Mouse (Mus musculus) CH12.LX (cell line): Measurements from ENCODE around the gene Eml1. TPM values are rescaled to one million over a fixed set of nuclear protein-coding genes. Genes with fewer than 3 reads are reported as not detected.

Experiments
- DNase-seq: peaks from one replicate; pipeline ENCODE4 v3.0.0-alpha.2; 2013; ENCODE audit errors: extremely low read depth
- H3K27ac ChIP-seq: 2 replicates; pipeline ENCODE4 v1.5.1; 2012; ENCODE audit warnings: low read depth, mild to moderate bottlenecking, control low read depth, moderate library complexity; ENCODE audit not compliant: insufficient read depth
- H3K27me3 ChIP-seq: replicated peaks from 2 replicates; pipeline ENCODE3; 2012; ENCODE audit warnings: inconsistent platforms
- H3K36me3 ChIP-seq, 2 experiments: replicated peaks in 1 of 2; 2 replicates each; pipeline versions ENCODE3 to v1.6.1; 2012; ENCODE audit warnings: inconsistent platforms in 1 of 2, low read length in 1 of 2, mild to moderate bottlenecking in 1 of 2, mixed read lengths in 1 of 2, moderate library complexity in 1 of 2; ENCODE audit not compliant: control insufficient read depth in 1 of 2, insufficient read depth in 1 of 2
- H3K4me1 ChIP-seq, 2 experiments: 2 replicates each; pipeline ENCODE4 v1.6.1; 2012; ENCODE audit warnings: inconsistent platforms in 1 of 2, moderate library complexity in 1 of 2; ENCODE audit not compliant: insufficient read depth in 2 of 2, control insufficient read depth in 1 of 2
- H3K4me2 ChIP-seq: 2 replicates; pipeline ENCODE4 v1.6.1; 2012; ENCODE audit warnings: low read depth, mild to moderate bottlenecking, control low read depth; ENCODE audit not compliant: poor library complexity, insufficient read depth, severe bottlenecking
- H3K4me3 ChIP-seq, 3 experiments: fragments of 150-350 bp in 1 of 3; sonication (generic) in 1 of 3; replicated peaks in 1 of 3; 2 replicates each; pipeline versions ENCODE3 to v1.5.1; 2011 to 2012; ENCODE audit warnings: low read depth in 2 of 3, low read length in 2 of 3, mild to moderate bottlenecking in 2 of 3, moderate library complexity in 2 of 3, control low read depth in 1 of 3, improper control_type of control experiment in 1 of 3, inconsistent platforms in 1 of 3, mixed read lengths in 1 of 3; ENCODE audit not compliant: poor library complexity in 1 of 3
- H3K79me2 ChIP-seq: replicated peaks from 2 replicates; pipeline ENCODE4 v1.6.1; 2012; ENCODE audit warnings: mild to moderate bottlenecking, moderate library complexity; ENCODE audit not compliant: control insufficient read depth, poor library complexity, insufficient read depth, severe bottlenecking; ENCODE audit errors: extremely low read depth
- H3K9ac ChIP-seq: 2 replicates; pipeline ENCODE4 v1.6.1; 2012; ENCODE audit warnings: low read depth, mild to moderate bottlenecking, control low read depth, moderate library complexity; ENCODE audit not compliant: insufficient read depth
- H3K9me3 ChIP-seq: replicated peaks from 2 replicates; pipeline ENCODE3; 2012; ENCODE audit warnings: low read length, inconsistent platforms, mixed read lengths
- E2F4 ChIP-seq: IDR thresholded peaks from 2 replicates; pipeline ENCODE4 v1.6.1; 2011; ENCODE audit warnings: low read depth, low read length, improper control_type of control experiment; ENCODE audit not compliant: insufficient replicate concordance
- EP300 ChIP-seq: IDR thresholded peaks from 2 replicates; pipeline ENCODE4 v1.6.1; 2011; ENCODE audit warnings: low read length, improper control_type of control experiment
- IRF4 ChIP-seq: IDR thresholded peaks from 2 replicates; pipeline ENCODE4 v1.6.1; 2014; ENCODE audit warnings: low read depth, mild to moderate bottlenecking, inconsistent platforms, low read length, improper control_type of control experiment
- JUN ChIP-seq: IDR thresholded peaks from 2 replicates; pipeline ENCODE4 v1.6.1; 2011; ENCODE audit warnings: low read depth, mild to moderate bottlenecking, low read length, improper control_type of control experiment, moderate library complexity; ENCODE audit not compliant: insufficient read depth
- JUND ChIP-seq: conservative IDR thresholded peaks from 2 replicates; pipeline ENCODE4 v1.6.1; 2011; ENCODE audit warnings: low read depth, low read length, improper control_type of control experiment
- MAZ ChIP-seq: IDR thresholded peaks from 2 replicates; pipeline ENCODE4 v1.6.1; 2012; ENCODE audit warnings: low read depth, mild to moderate bottlenecking, inconsistent platforms, low read length, improper control_type of control experiment, moderate library complexity
- MEF2A ChIP-seq: IDR thresholded peaks from 2 replicates; pipeline ENCODE4 v1.6.1; 2014; ENCODE audit warnings: low read depth, mild to moderate bottlenecking, inconsistent platforms, low read length, improper control_type of control experiment, borderline replicate concordance
- MXI1 ChIP-seq: IDR thresholded peaks from 2 replicates; pipeline ENCODE4 v1.6.1; 2011; ENCODE audit warnings: mild to moderate bottlenecking, low read depth, low read length, improper control_type of control experiment
- NRF1 ChIP-seq: IDR thresholded peaks from 2 replicates; pipeline ENCODE4 v1.6.1; 2014; ENCODE audit warnings: low read depth, mild to moderate bottlenecking, inconsistent platforms, low read length, improper control_type of control experiment, moderate library complexity
- POLR2AphosphoS2 ChIP-seq: IDR thresholded peaks from 2 replicates; pipeline ENCODE4 v1.6.1; 2011; ENCODE audit warnings: low read depth, low read length, improper control_type of control experiment
- RAD21 ChIP-seq: IDR thresholded peaks from 2 replicates; pipeline ENCODE4 v1.6.1; 2011; ENCODE audit warnings: low read depth, mild to moderate bottlenecking, low read length, improper control_type of control experiment, moderate library complexity
- RCOR1 ChIP-seq: conservative IDR thresholded peaks from 2 replicates; pipeline ENCODE4 v1.6.1; 2012; ENCODE audit warnings: low read depth, mild to moderate bottlenecking, inconsistent platforms, low read length, improper control_type of control experiment
- SIN3A ChIP-seq: IDR thresholded peaks from 2 replicates; pipeline ENCODE4 v1.6.1; 2012; ENCODE audit warnings: low read length, improper control_type of control experiment, inconsistent platforms
- USF1 ChIP-seq: IDR thresholded peaks from 2 replicates; pipeline ENCODE4 v1.6.1; 2014; ENCODE audit warnings: low read depth, mild to moderate bottlenecking, inconsistent platforms, low read length, improper control_type of control experiment
- USF2 ChIP-seq: conservative IDR thresholded peaks from 2 replicates; pipeline ENCODE4 v1.6.1; 2011; ENCODE audit warnings: low read depth, low read length, improper control_type of control experiment
- ZC3H11A ChIP-seq: IDR thresholded peaks from 2 replicates; pipeline ENCODE4 v1.6.1; 2012; ENCODE audit warnings: low read depth, mild to moderate bottlenecking, inconsistent platforms, low read length, improper control_type of control experiment
- ZKSCAN1 ChIP-seq: IDR thresholded peaks from 2 replicates; pipeline ENCODE4 v1.6.1; 2012; ENCODE audit warnings: low read depth, inconsistent platforms, low read length, improper control_type of control experiment, borderline replicate concordance
- ZNF384 ChIP-seq: IDR thresholded peaks from 2 replicates; pipeline ENCODE4 v1.6.1; 2012; ENCODE audit warnings: low read depth, low read length, improper control_type of control experiment, inconsistent platforms
- dilution Hi-C: fragments of 300-500 bp; cut with MboI; formaldehyde crosslinking; loops from 2 replicates; pipeline ENCODE4 v1.14.3; 2020; ENCODE audit warnings: low sequenced_read_pairs; ENCODE audit not compliant: extremely low pct_unique_long_range_greater_than_20kb, extremely low pct_ligation_motif_present
- in situ Hi-C: fragments of 300-500 bp; cut with MboI; formaldehyde crosslinking; loops from 3 replicates; pipeline ENCODE4 v1.14.3; 2019; ENCODE audit warnings: low sequenced_read_pairs, low pct_ligation_motif_present, low pct_unique_long_range_greater_than_20kb, mixed read lengths
- polyA plus RNA-seq: library from polyadenylated mRNA; unstranded; fragments of >175 nt; gene quantifications from 2 replicates; pipeline ENCODE4 v1.2.1, GENCODE M21; 2012; ENCODE audit warnings: low read depth; ENCODE audit not compliant: insufficient read length
- total RNA-seq, 2 experiments: library from RNA; depleted of rRNA; stranded (reverse); fragments of 300-350 nt in 1 of 2; fragments of >200 nt in 1 of 2; gene quantifications; 2 replicates each; pipeline ENCODE4 v1.2.3; 2012 to 2014

Eml1 gene
- total and polyA plus RNA-seq, 3 experiments, result not detected

- H3K4me2 ChIP-seq, result no peak overlapping the region
- in situ Hi-C loops, result no loop called here
- no peak for DNase-seq
- dilution Hi-C loops, result no loop called here
- H3K27me3 ChIP-seq, result peaks cover 87% of the 10 kb centered on the region
- peaks cover 2% of the 10 kb centered on the region for H3K9me3 ChIP-seq
- no peaks in the 10 kb centered on the region for H3K79me2 ChIP-seq
- H3K27ac ChIP-seq, result no peak overlapping the region
- TF ChIP-seq NRF1, result no peak
- TF ChIP-seq JUND, result no peak
- no peak for TF ChIP-seq RCOR1
- TF ChIP-seq MXI1, result no peak
- TF ChIP-seq JUN, result no peak
- TF ChIP-seq RAD21, result no peak
- no peak for TF ChIP-seq USF2
- no peaks in the 10 kb centered on the region for H3K4me1 ChIP-seq
- H3K36me3 ChIP-seq, result no peaks in the 10 kb centered on the region
- H3K4me3 ChIP-seq, result no peak overlapping the region
- no peak overlapping the region for H3K9ac ChIP-seq
Observed at GRCm38 (mm10) chr12:108443271-108443670, 72.5 kb downstream of the Eml1 start.

GRCm38 (mm10) chr12:108443708-108444107, 73.0 kb downstream of the Eml1 start:
- no peak overlapping the region for H3K4me2 ChIP-seq
- no peak overlapping the region for H3K4me3 ChIP-seq
- no peaks in the 10 kb centered on the region for H3K36me3 ChIP-seq
- in situ Hi-C loops, result no loop called here
- H3K27ac ChIP-seq, result no peak overlapping the region
- peaks cover 87% of the 10 kb centered on the region for H3K27me3 ChIP-seq
- no peak overlapping the region for H3K9ac ChIP-seq
- dilution Hi-C loops, result no loop called here
- no peak for DNase-seq
- no peaks in the 10 kb centered on the region for H3K4me1 ChIP-seq
- no peak for TF ChIP-seq USF1
- no peak for TF ChIP-seq ZC3H11A
- no peak for TF ChIP-seq IRF4
- no peak for TF ChIP-seq JUND
- TF ChIP-seq, all 38 proteins: peak for 0
- H3K9me3 ChIP-seq, result peaks cover 2% of the 10 kb centered on the region
- H3K79me2 ChIP-seq, result no peaks in the 10 kb centered on the region

GRCm38 (mm10) chr12:108444166-108445115, 73.7 kb downstream of the Eml1 start:
- H3K79me2 ChIP-seq, result no peaks in the 10 kb centered on the region
- no peaks in the 10 kb centered on the region for H3K4me1 ChIP-seq
- H3K9me3 ChIP-seq, result peaks cover 2% of the 10 kb centered on the region
- dilution Hi-C loops, result no loop called here
- H3K27ac ChIP-seq, result no peak overlapping the region
- H3K9ac ChIP-seq, result no peak overlapping the region
- peaks cover 94% of the 10 kb centered on the region for H3K27me3 ChIP-seq
- in situ Hi-C loops, result no loop called here
- H3K36me3 ChIP-seq, result no peaks in the 10 kb centered on the region
- TF ChIP-seq EP300 (no peak), MEF2A (no peak), SIN3A (no peak), E2F4 (no peak), POLR2AphosphoS2 (no peak), JUND (no peak), USF1 (no peak), MAZ (no peak), ZKSCAN1 (no peak), ZNF384 (no peak)
- no peak for DNase-seq
- H3K4me2 ChIP-seq, result no peak overlapping the region
- no peak overlapping the region for H3K4me3 ChIP-seq
